Mouse (Mus musculus) E14TG2a.4 (cell line): ENCODE data around the gene Limd1.

Experiments
- CTCF ChIP-seq: conservative IDR thresholded peaks from 2 replicates; pipeline ENCODE4 v1.5.1; 2014; ENCODE audit warnings: low read length
- POU5F1 ChIP-seq: IDR thresholded peaks from 2 replicates; pipeline ENCODE4 v1.6.1; 2014; ENCODE audit warnings: low read length, borderline replicate concordance

DNA sequence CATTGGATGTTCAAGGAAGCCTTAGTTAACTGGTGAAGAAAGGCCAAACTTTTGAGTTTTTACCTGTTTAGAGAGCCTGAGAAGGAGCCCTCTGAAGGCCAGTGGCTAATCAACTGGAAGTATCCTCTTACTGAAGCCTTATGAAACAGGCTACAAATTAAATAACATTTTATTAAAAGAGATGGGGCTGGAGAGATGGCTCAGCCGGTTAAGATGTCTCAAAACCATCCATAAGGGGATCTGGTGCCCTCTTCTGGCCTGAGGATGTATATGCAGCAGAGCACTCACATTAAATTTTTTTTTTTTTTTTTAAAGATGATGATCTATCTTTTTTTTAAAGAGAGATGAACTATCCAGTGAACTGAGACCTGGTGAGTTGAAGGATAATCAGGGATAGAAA is 46.6 kb downstream of the Limd1 start:
- peak; percentile 89 for TF ChIP-seq CTCF
- TF ChIP-seq POU5F1, result no peak
